Mouse (Mus musculus) testis, adult 2 months (tissue): Measurements from ENCODE around the gene Svip.

Experiments
- CTCF ChIP-seq: fragments of 200-500 bp; IDR thresholded peaks from 2 replicates; pipeline ENCODE4 v1.5.1; 2012; ENCODE audit warnings: low read depth, mild to moderate bottlenecking, inconsistent platforms, low read length, moderate library complexity; ENCODE audit not compliant: control insufficient read depth, insufficient read depth, insufficient replicate concordance
- POLR2A ChIP-seq: fragments of 200-500 bp; IDR thresholded peaks from 2 replicates; pipeline ENCODE4 v1.6.1; 2012; ENCODE audit warnings: low read depth, mild to moderate bottlenecking, inconsistent platforms, low read length, moderate library complexity; ENCODE audit not compliant: control insufficient read depth

GRCm38 (mm10) chr7:51985763-51986162, 20.1 kb downstream of the Svip start:
- TF ChIP-seq CTCF (no peak), POLR2A (no peak)
